Mouse (Mus musculus) spleen, adult 10 weeks (tissue): Measurements from ENCODE around the gene Fetub. TPM values are rescaled to one million over a fixed set of nuclear protein-coding genes. Genes with fewer than 3 reads are reported as not detected.

Source experiments
- polyA plus RNA-seq: library from polyadenylated mRNA; stranded (reverse); fragments of 350-450 nt; fragmentation: Illumina TruSeq; extraction: RNeasy Lipid Tissue Mini Kit (QIAGEN cat#74804); gene quantifications from one replicate; pipeline ENCODE4 v1.2.3, GENCODE M21; 2015; ENCODE audit warnings: low replicate concordance; ENCODE audit not compliant: insufficient read depth

The Fetub gene
- not detected for polyA plus RNA-seq

DNA sequence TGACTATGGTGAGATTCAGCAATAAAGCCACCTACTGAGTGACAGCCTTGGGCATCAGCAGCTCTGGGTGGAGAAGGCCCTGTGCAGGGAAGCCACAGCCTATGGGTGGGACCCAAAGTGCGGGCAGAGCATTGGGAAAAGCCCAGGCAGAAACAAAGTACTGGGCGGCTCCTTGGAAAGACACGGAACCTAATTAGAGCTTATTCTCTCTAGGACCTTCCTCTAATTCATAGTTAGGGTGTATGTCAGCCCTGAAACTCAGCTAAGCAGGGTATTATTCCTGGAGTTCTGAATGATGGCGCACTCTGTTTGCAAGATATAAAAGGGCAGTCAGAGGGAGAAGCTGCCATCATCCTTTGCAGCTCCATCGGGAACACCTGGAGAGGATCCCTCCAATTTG, at the start of gene Fetub:
Gene Fetub (plus strand): TSS at position 301 of the 400 bp plus-strand sequence.

DNA sequence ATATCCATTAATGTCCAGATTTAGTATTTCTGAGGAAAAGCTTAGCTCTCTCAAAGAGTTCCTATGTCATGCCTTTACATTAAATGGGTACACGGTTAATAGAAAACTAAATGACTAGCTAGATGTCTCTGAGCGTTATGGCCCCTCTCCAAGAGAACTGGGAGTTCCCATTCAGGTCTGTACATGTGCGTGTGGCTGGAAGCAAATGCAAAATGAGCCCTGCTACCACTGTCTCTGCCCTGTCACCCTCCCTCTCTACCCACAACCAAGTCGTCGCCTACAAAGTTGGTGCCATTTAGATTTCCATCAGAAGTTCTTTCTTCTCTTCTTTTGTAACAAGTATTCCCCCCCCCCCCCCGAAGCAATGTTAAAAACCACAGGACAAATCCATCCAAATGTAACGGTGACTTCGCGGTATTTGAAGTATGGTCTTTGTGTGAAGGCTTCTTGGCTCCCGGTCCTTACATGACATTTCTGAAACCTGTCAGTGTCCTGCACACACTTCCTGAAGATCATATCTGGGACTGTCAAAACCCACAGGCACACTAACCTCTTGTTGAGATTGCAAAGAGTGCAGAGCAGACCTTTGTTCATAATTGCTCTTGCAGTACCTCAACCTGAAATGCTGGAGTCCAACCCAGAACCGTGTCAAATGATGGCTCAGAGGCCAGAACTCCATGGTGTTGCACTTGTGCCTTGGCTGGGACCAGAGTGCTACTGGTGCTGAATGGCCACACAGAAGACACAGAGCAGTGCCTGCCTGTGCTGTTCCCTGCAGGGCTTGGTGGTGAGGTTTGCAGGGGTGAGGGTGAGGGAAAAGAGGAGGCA, 27.2 kb upstream of the Fetub start, which contains the start of gene Ahsg:
Gene Ahsg (plus strand): TSS at position 595 of the 828 bp plus-strand sequence.

DNA sequence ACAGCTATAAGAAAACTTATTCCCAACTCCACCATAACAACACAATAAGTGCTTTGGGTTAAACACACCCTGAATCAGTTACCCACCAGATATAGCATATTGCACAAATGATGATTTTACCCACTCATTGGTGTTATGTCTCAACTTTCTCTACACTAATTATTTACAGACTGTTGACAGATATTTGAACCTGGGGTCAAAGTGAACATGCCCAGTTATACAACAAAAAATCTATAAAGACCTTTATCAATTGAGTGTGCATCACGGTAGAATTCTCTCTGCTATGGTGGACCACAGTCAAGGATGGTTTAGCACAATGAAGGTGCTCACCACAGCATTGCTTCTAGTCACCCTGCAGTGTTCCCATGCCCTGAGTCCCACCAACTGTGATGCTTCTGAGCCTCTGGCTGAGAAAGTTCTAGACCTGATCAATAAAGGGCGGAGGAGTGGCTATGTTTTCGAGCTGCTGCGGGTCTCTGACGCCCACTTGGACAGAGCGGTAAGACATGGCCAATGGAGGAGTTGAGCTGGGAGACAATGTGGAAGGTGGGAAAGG, 32.8 kb downstream of the Fetub start, which contains the start of gene Hrg:
Gene Hrg (plus strand): TSS at position 233 of the 556 bp plus-strand sequence.

Other genes starting within 250 kb of the Fetub start
- not detected for gene Crygs, start 106.8 kb upstream of the Fetub start, polyA plus RNA-seq
- 19.3 TPM for gene Tbccd1, start 60.7 kb upstream of the Fetub start, polyA plus RNA-seq
- gene Dnajb11, start 60.5 kb upstream of the Fetub start, polyA plus RNA-seq = 128 TPM
- gene Ahsg, start 27.1 kb upstream of the Fetub start, polyA plus RNA-seq = not detected
- not detected for gene Hrg, start 32.7 kb downstream of the Fetub start, polyA plus RNA-seq
- not detected for gene Kng2, start 111.1 kb downstream of the Fetub start, polyA plus RNA-seq
- not detected for gene Kng1, start 139.5 kb downstream of the Fetub start, polyA plus RNA-seq
- gene Eif4a2, start 189.1 kb downstream of the Fetub start, polyA plus RNA-seq = 1,407 TPM
- 30.1 TPM for gene Rfc4, start 209.4 kb downstream of the Fetub start, polyA plus RNA-seq
- 3.8 TPM for gene Adipoq, start 228.2 kb downstream of the Fetub start, polyA plus RNA-seq